Mouse (Mus musculus) stomach, postnatal 0 days (tissue): Measurements from ENCODE around the gene Zbtb2.

Experiments used
- CTCF ChIP-seq: IDR thresholded peaks from 2 replicates; pipeline ENCODE4 v1.5.1; 2016; ENCODE audit warnings: antibody characterized with exemption, low read depth, mild to moderate bottlenecking, moderate library complexity
- EP300 ChIP-seq: optimal IDR thresholded peaks from 2 replicates; pipeline ENCODE3; 2016; ENCODE audit warnings: antibody characterized with exemption

- TF ChIP-seq CTCF, result no peak
- no peak for TF ChIP-seq EP300
These were observed 17.6 kb upstream of the Zbtb2 start for GRCm38 (mm10) chr10:4405511-4405910.
